Comparison of ENCODE assay signal across 16 mouse cellular contexts in genomic region chr12:5048104-5048503, GRCm38 (mm10).
"Had no signal": no experiment of that assay in that cellular context is flagged by ENCODE, and none has a peak within 500 bp of the region (broad histone marks: within the 10 kb centered on the region; RNA-seq: fewer than 3 reads in every experiment).

No protein-coding gene starts in this region.

- H3K27me3 ChIP-seq: neural tube, embryonic 13.5 days; neural tube, embryonic 15.5 days; stomach, embryonic 15.5 days had no signal

- H3K4me2 ChIP-seq: neural tube, embryonic 13.5 days; neural tube, embryonic 15.5 days; stomach, embryonic 15.5 days had no signal

- H3K4me1 ChIP-seq: neural tube, embryonic 13.5 days; neural tube, embryonic 15.5 days; stomach, embryonic 15.5 days had no signal

- H3K4me3 ChIP-seq: neural tube, embryonic 13.5 days; neural tube, embryonic 15.5 days; stomach, embryonic 15.5 days had no signal

- DNase-seq: retina, postnatal 1 day; right cerebral cortex, adult 18-20 months; right cerebral cortex, postnatal 14 days; right cerebral cortex, postnatal 25 days; right cerebral cortex, postnatal 4 days; spleen, adult 18-20 months; thymus, adult 18-20 months; thymus, adult 2 months; thymus, postnatal 14 days; thymus, postnatal 25 days; thymus, postnatal 36 days; thymus, postnatal 4 days had no signal

- H3K36me3 ChIP-seq: stomach, embryonic 15.5 days had no signal

- H3K9ac ChIP-seq: neural tube, embryonic 13.5 days; neural tube, embryonic 15.5 days; stomach, embryonic 15.5 days had no signal

- H3K27ac ChIP-seq: neural tube, embryonic 13.5 days; neural tube, embryonic 15.5 days; stomach, embryonic 15.5 days; stomach, postnatal 0 days had no signal
